Mouse (Mus musculus) frontal cortex, postnatal 36 days (tissue): ENCODE results near the gene Foxo4.

Source experiments
- DNase-seq, 2 experiments: peaks; one replicate each; pipeline ENCODE4 v3.0.0; 2022; ENCODE audit warnings: low spot score in 2 of 2

The Foxo4 gene

DNA sequence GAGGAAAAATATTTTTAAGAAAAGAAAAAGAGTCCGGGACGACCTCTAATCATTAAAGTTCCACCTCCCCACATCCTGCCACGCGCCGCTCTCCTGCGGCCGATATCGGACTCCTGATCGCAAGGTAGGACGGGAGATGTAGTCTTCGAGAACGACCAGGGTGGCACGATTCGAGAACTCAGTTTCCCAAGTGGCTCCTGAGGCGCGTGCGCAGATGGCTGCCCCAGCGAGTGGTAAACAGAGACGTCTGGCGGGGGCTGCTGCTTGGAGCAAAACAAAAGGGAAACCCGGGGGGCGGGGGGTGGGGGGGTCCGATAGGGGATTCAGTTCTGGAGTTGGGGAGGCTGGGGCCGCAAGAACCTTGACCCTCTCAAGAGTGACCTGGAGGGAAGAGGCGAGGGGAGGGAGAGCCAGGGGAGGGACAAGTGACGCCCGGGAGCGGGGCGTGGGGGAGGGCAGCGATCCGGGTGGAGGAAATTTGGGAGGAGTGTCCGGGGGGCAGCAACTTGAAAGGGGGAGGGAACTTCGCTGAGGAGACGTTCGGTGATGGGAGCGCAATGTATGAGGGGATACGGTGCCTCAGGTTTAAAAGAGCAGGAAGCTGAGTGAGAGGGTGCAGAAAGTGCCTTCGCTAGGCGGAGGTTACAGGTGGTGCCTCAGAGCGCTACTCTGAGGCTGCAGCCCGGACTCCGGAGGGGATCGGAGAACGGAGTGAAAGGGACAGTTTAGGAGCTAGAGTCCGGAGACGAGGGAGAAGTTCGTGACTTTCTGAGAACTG is at the start of gene Foxo4:
Gene Foxo4 (plus strand): TSS at position 577 of the 778 bp plus-strand sequence.
- DNase-seq = peak; percentile 71 to 80

DNA sequence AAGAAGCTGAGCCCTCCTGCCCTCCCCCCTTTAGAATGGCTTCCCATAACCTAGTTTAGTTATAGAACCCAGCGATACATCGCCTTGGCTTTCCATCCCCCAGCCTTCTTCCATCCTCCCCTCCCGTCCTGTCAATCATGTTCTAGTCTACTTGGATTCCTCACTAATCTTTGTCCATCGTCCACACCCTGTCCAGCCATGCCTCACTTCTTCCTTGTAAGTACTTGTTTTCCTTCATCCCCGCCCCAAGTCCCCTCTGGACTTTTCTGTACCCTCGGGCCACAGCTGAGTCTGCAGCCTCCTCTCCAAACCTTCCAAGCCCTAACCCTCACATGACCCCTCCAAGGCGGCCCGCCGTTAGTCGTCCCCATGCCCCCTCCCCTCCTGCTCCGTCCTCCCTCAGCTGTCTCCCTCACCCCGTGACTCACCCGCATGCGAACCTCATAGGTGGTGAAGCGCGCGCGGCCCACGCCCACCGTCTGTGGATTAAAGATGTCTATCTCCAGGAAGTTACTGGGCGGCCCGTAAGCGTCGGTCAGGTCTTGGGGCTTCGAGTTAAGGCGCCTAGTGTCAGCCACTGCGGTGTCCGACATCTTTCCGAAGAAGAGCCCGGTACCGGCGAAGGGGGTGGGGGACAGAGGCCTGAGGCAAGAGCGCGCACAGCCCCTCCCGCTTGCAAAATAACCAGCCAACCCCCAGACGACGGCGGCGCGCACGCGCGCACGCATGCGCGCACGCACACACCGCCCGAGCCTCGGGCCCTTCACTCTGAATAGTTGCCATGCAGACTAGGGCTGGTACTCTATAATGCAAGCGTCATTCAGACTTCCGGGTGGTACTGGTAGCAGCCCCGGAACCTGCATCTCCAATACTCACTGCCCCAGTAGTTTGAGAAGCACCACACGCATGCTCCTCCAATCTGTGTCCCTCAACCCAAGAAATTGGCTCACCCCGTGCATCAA is 32.2 kb upstream of the Foxo4 start, which contains the start of gene Snx12:
Gene Snx12 (minus strand): TSS at position 730 of the 962 bp plus-strand sequence.
- peak; percentile 84 to 93 for DNase-seq

DNA sequence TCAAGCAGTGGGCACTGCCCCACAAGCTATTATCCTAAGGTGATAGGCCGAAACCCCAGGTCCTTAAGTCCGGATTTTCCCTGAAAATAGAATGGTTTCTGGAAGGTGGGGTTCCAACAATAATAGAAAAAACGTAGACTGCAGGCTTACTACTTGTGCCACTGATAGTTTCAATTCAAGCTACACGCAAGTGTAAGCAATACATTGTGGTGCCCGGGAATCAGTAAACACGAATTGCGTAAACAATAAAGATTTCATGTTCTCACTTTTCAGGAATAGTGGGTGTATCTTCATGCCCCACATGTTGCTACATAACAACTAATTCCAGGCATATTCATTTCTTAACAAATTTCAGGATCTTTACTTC is 31.5 kb upstream of the Foxo4 start:
- no peak for DNase-seq

DNA sequence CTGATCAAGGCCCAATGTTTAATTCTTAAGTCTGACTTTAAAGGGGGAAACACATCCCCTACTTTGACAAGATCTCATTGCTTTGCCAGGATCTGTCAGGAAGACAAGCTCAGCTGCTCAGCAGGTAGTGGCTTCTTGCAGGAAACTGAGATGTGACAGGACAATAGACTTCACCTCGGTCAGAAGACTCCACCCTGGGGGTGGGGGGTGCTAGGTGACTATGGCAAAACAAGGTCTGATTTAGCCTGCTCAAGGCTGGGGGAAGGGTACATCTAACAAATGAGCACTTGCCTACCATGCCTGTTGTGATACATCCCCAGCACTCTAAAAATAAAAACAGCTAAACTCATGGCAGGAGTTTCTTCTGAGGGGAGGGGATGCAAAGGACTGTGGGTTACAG is 9.3 kb upstream of the Foxo4 start:
- DNase-seq = no peak

DNA sequence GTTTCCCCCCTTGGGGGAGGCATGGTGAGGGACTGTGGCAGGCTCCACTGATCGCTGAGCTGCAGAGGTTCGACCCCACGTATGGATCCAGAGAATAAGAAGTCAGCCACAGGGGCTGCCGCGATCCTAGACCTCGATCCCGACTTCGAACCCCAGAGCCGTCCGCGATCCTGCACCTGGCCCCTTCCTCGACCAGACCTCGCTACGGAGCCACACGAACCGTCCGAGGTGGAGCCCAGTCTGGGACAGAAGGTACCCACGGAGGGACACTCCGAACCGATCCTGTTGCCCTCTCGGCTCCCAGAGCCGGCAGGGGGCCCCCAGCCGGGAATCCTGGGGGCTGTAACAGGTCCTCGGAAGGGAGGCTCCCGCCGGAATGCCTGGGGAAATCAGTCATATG is 412 bp downstream of the Foxo4 start:
- no peak for DNase-seq

DNA sequence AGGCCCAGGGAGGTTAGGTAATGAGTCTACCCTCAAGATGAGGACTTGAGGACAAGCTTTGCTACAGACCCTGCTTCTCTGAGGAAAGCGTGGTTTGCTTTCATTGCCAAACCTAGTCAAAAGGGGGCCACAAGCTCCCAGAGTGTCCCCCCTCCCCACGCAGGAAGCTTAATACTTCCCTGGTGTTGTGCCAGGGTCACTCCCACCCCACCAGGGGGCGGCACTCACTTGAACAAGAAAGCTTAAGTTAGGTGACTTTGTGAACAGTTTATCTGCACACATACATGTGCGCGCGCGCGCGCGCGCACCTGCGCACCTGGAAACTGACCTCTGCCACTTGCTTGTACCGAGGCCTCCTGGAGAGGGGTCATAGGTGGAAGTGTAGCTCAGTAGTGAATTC is 2.3 kb downstream of the Foxo4 start:
- DNase-seq = no peak

DNA sequence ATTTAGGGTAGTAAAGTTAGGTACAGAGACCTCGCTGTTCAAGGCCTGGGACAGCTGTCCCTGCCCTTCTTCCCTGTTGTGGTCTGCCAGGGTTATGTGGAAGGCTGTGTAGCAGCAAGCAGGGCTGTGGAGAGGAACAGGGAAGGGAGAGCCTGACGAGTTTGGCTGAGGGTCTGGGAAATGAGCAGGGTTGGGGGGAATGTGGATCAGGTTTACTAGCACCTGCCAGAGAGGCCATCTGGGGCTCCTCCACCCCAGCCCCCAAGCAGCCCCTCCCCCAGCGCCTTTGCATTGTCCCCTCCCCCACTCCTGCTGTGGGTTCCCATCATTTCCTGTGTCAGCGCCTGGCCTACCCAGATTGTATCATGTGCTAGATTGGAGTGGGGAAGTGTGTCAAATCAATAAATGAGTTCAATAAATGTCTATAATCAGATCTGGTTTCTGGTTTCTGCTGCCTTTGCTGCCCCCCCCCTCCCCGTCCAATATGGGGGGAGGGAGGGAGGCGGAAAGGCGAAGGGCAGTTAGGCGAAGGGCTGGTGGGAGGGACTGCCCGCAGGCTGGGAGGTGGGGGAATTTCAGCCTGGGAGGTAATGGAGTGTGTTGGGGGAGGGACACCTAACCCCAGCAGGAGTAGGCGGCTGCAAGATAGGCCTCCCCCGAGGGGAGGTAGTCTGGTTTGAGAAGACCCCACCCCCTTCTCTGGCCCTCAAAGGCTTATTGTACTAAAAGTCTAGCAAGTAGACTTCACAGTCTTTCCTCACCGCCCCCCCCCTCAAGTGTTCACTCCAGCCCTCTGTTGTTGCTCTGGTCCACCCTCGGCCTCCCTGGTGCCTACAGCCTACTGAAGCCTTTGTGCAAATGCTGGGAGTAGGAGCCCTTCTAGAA is 6.4 kb downstream of the Foxo4 start:
- no peak for DNase-seq

DNA sequence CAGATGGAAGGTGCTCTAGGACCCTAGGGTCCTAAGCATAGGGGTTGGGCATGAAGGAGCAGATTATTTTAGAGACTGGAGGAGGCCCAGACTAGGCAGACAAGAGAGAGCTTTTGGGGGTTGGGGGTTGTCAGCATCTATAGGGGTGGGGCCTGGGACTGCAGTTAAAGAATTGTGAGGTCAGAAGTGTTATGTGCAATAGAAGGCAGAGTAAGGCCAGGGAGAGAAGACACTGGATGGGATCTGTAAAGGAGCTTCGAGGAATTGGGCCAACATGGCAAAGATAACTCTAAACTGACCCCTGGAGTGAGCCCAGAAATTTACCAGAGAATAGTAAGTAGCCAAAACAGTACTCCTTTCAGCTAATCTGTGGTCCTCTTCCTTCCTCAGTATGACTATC is 9.6 kb downstream of the Foxo4 start, which contains the start of gene Gm614:
Gene Gm614 (minus strand): TSS at position 101 of the 400 bp plus-strand sequence.
- no peak for DNase-seq

DNA sequence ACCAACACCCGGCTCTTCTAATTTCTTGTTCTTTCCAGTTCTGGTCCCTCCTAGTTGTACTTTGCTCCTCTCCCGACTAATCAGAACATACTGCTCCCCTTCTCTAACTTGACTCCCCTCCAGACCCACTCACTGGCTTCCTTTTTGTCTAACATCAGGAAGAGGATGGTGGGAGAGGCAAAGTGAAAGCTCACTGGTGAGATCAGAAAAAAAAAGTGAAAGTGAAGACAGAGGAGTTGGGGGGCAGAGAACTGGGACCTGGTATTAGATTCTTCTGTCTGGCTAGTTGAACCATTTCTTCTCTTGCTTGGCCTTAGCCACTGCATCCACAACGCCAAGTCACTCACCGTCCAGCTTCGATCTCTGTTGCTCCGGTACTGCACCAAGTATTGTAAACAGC is 12.3 kb downstream of the Foxo4 start:
- DNase-seq = no peak

DNA sequence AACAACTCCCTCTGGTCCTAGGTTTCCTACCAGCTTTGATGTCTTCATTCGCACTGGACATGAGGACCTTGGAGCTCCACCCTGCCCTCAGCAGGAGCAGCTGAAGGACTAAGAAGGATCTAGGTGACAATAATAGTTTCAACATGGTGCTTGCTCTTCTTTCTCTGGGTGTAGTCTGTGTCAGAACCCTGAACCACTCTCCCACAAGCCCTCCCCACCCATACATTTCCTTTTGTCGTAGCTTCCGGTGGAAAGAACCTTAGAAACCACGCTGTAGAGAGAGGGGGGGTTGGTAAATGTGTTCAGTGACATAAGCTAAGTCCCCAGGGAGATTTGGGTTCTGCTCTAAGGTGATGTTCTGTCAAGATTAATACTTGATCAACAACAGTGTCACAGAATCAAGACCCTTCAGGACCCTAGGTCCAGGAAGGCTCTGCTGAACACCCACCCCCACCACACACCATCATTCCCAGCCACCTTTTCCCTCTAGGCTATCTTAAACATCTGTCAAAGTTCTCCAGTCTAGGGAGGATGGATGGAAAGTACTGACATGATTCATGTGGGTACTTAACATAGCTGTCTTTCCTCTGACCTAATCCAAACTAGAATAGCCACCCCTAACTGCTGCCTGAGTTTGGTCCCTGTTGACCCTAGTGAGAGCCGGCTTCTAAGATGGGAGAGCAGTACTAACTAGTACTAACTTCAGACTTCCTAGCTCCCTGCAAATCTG is 13.9 kb downstream of the Foxo4 start, which contains the start of gene Il2rg:
Gene Il2rg (minus strand): TSS at position 231 of the 730 bp plus-strand sequence.
- no peak for DNase-seq

DNA sequence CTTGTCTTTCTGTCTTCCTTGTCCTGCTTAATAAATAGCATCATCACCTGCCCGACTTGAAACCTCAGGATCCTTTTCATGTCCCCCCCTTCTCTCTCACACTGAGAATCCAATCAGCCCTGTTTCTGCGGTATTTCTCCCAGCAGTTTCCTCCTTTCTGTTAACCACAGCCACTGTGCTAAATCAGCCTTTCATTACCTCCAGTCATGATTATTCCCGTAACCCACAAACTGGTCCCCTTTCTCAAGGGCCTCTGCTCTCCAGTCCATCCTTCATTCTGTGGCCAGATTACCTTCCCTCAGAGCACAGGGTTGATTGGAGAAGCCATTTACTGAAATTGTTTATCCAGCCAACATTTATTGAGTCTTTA is 14.4 kb downstream of the Foxo4 start, which contains the start of gene Gm20489:
Gene Gm20489 (minus strand): TSS at position 269 of the 370 bp plus-strand sequence.
- no peak for DNase-seq

DNA sequence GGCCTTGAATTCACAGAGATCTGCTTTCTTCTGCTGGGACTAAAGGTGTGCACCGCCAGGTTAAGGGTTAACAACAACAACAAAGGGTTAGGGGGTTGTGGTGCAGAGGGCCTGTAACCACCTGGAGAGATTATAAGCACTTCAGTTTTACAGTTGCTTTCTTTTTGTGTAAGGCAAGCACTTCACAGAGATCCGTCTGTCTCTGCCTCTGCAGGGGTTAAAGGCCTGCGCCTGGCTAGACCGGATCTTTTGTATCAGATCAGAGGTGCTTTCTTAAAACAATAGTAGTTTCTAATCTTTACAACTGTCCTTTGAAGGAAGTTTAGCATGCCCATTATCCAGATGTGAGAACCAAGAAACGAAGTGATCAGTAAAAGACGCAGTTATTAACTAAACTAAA is 19.1 kb downstream of the Foxo4 start:
- DNase-seq = no peak

DNA sequence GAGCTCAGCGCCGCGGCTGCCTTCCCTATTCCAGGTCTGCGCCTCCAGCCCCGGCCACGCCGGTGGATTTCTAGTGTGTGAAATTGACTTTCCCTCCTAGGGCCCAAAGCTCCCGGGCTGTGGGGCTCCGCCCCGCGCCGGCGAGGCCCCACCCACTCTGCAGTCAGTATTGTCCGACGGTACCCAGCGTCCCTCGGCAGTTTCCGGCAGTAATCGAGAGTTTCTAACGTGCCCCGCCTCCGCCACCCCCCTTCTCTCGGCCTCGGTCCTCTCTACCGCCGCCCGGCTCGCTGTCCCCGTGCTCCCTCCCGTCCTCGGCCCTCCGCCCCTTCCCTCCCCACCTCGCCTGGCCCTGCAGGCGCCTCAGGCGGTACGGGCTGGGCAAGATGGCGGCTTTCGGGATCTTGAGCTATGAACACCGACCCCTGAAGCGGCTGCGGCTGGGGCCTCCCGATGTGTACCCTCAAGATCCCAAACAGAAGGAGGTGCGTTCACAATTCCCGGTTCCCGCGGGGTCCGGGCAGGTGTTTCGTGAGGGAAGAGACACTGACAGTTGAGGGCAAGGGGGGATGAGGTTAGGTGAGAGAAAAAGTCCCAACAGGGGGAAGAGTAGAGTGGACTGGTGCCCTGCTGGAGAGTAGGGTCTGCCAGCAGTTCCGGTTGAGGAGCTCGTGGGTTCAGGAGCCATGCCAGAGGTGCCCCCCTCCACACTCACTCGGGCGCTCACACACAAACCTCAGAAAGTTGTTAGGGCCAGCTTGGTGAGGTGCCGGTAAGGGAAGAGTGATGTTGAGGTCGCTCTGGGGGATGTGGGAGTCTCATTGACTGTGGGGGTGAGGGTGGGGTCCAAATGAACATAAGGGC is 19.8 kb downstream of the Foxo4 start, which contains the start of gene Med12:
Gene Med12 (plus strand): TSS at position 156 of the 864 bp plus-strand sequence.
- peak; percentile 70 to 77 for DNase-seq

DNA sequence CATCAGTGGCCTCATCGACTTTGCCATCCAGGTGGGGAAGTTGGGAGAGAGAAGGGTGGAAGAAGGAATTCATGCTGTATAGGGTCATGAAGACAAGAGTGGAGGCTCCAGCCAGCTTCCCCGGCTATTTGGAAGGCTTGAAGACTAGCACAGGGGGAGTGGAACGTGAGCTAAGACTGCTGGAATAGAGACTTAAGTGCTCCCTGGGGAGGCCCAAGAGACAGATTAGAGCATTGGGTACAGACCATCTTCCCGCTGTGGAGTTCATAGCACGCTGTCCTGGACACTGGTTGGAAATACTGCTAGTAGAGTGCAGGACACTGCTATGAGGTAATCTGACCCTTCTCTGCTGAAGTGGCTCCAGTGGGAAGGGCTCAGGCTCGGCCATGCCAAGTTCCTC is 28.5 kb downstream of the Foxo4 start:
- DNase-seq = no peak

DNA sequence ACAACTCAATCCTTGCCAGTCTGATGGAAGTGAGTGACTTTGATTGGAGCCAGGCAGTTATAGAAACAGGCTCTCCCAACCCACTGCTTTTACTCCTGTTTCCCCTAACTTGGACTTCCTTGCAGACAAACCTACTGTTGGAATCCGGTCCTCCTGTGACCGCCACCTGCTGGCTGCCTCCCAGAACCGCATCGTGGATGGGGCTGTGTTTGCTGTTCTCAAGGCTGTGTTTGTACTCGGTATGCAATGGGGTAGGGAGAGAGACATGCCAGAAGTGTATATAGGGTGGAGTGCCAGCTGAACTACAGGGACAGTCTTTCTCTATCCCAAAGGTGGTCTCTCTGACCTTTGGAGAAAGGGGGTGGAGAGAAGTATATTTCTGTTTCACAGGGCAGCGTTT is 31.2 kb downstream of the Foxo4 start:
- DNase-seq = no peak

DNA sequence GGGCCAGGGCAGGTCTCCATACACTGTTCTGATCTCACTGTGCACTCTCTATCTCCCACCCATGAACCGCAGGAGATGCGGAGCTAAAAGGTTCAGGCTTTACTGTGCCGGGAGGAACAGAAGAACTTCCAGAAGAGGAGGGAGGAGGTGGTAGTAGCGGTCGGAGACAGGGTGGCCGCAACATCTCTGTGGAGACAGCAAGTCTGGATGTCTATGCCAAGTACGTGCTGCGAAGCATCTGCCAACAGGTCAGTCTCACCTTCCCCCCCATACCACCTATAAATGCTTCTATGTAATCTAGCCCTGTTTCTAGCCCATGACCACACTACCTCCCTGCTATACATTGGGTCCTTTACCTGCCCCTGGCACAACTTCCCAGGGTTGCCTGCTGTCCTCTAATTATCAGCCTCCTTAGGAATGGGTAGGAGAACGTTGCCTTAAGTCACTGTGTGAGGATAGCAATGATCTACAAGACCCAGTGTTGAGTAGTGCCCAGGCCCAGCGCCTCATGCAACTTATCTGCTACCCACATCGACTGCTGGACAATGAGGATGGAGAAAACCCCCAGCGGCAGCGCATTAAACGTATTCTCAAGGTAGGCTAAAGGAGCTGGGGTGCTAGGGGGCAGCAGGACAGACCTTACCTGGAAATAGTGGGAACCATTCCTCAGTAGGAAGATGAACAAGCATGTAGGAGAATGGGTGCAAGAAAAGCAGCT is 31.8 kb downstream of the Foxo4 start:
- DNase-seq = no peak

DNA sequence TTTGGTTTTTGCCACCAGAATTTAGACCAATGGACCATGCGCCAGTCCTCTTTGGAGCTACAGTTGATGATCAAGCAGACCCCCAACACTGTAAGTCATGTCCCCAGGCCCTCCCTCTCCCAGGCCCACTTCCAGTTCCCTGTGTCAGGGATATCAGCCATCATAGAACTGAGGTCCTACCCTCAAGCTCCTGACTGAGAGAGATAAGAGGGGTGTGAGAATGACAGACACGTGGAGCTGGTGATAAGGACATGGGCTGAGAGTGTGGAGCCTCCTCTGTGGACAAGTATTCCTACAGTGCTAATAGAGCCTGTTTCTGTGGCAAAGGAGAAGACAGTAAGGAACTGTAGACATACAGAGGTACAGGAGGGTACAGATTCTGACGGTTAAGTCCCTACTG is 33.2 kb downstream of the Foxo4 start:
- no peak for DNase-seq

DNA sequence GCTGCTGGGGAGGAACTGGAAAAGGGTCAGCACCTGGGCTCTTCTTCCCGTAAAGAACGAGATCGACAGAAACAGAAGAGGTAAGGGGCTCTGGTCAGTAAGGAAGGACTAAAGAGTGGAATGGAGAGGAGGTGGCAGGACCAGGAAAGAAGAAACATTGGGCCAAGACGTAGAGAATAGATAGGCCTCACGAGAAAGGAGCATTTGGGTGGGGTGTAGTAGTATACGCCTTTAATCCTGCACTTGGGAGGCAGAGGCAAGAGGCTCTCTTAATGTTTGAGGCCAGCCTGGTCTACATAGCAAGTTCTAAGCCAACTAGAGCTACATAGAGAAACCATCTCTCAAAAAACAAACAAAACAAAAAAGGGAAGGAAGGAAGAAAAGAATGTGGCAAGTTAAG is 34.1 kb downstream of the Foxo4 start:
- DNase-seq = no peak

DNA sequence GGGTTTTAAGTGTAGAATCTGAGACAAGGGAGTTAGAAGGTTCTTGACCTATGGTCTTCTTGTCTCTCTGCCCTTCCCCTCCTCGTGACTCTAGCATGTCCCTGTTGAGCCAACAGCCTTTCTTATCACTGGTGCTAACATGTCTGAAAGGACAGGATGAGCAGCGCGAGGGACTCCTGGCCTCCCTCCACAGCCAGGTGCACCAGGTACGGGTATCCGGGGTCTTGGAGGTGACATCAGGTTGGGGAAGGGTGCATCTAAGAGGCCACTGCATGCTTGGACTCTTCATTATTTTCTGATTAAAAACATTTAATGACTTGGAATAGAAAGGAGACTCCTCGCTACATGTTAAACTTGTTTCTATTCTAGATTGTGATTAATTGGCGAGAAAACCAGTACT is 34.7 kb downstream of the Foxo4 start:
- no peak for DNase-seq
